Mouse (Mus musculus) MEL-GATA-1-ER (cell line): ENCODE measurements around the gene Crabp2.

ENCODE experiments used
- DNase-seq: peaks from one replicate; pipeline ENCODE4 v3.0.0-alpha.2; 2012; ENCODE audit warnings: low read depth; ENCODE audit errors: extremely low read depth

The Crabp2 gene

GRCm38 (mm10) chr3:87983627-87984026 lies 35.2 kb downstream of the Crabp2 start:
- no peak for DNase-seq

DNA sequence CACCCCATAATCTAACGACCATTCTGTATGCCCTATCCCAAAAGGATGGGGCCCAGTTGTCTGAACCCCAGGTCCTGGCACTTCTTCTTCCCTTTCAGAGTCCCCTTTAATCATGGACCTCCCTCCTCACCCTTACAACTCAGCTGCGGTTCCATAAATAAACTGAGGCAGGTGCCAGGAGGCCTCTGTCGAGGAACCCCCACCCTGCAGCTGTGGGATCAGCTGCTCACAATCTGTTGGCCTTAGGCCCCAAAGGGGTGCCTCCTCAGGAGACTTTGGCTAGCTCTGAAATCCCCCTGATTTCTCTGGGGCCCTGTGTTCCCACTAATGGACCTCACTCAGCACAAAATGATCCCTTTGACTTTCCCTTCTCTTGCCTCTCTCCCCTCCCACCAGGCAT lies 35.6 kb downstream of the Crabp2 start:
- no peak for DNase-seq

GRCm38 (mm10) chr3:87985505-87986320 lies 37.2 kb downstream of the Crabp2 start:
- DNase-seq, result no peak

- DNase-seq, result peak; percentile 94
Measured at GRCm38 (mm10) chr3:87986868-87987267, 38.4 kb downstream of the Crabp2 start.

DNA sequence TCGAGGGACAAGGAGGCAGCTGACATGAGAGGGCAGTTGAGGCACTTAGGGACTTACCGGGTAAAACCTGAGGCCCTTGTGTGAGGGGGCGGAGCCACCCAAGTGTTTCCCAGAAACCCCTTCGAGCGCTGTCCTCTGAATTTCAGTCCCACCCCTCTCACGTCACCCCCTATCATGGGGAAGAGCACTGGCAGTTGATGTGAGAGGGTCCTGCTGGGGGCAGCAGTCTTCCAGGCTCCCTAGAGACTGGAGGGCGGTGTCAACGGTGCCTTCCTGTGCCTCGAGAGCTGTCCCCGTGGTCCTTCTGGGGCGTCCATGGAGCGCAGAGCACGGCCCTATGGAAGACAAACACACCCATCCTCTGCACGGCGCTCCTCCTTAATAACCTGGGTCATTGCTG lies 39.2 kb downstream of the Crabp2 start:
- peak; percentile 94 for DNase-seq

- no peak for DNase-seq
Measured at GRCm38 (mm10) chr3:87988068-87988467, 39.6 kb downstream of the Crabp2 start.

GRCm38 (mm10) chr3:87989935-87990334 lies 41.5 kb downstream of the Crabp2 start:
- DNase-seq, result no peak

- DNase-seq, result peak; percentile 35
Measured at GRCm38 (mm10) chr3:87993436-87993835, 45.0 kb downstream of the Crabp2 start.

GRCm38 (mm10) chr3:87995331-87995730 lies 46.9 kb downstream of the Crabp2 start:
- DNase-seq, result no peak

DNA sequence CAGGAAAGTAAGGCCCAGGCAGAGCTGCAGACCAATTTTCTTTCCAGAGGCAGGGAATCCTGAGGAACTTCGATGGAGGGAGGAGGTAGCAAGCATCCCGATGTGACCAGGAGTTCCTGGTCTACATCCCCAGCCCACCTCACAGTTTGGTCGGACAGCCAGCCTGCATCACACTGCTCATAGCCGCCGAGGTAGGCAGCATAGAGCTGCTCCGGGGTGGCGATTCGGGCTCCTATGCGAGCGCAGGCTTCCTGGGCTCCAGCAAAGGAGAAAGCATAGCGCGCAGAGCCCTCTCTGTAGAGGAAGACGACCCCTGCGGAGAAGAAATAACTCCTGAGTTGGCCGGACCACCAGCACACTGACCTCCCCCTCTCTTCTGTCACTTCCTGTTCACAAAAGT lies 47.9 kb downstream of the Crabp2 start:
- DNase-seq, result no peak

- DNase-seq, result no peak
Measured at GRCm38 (mm10) chr3:87996971-87997614, 48.6 kb downstream of the Crabp2 start.

GRCm38 (mm10) chr3:87998747-87999146 lies 50.3 kb downstream of the Crabp2 start:
- no peak for DNase-seq

DNA sequence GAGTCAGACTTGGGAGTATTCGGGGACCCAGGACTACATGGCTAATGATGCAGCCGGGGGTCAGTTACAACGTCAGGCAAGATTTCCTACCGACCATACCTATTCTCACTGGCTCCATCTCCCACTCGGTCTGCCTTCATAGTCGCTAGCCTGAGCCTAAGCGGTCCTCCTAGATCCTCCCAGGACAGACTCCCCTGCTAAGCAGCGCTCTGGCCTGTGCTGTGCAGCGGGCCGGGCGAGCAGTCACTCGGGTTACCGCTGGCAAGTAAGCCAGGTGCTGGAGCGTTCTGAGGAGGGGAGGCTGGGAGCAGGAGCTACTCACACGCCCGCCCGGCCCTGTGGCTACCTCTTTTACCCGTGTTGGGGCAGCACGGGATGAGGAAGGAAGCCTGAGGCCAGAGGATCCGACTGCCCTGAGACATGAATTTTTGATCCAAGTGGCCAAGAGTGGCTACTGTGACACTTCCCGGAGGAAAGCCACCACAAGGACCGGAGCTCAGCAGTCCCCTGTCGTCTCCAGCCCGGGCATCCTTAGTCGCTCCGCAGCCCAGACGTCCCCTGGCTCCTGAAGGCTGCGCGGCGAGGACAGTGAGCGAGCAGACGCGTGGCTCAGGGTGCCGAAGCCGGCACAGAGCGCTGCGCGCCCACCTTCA lies 50.9 kb downstream of the Crabp2 start:
- DNase-seq, result no peak

DNA sequence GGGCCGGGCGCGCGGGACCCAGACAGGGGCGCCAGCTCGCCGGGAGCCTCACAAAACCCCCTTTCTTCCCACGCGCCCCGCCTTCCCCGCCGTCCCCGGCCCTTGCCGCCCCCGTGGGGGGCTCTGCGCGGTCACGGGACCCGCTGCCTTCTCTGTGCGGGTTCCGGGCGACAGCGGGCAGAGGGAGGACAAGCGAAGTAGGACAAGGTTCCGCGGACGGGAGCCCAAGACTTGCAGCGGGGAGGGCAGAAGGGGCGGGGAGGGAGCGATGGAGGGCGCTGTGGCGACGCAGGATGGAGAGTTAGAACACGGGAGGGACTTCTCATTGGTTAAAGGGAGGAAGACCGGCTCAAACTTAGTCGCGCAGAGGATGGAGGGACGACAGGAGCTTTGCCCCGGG lies 51.7 kb downstream of the Crabp2 start, which contains the start of gene Bcan:
TSS of gene Bcan (minus strand) at position 50 of the 400 bp plus-strand sequence.
- DNase-seq, result no peak

DNA sequence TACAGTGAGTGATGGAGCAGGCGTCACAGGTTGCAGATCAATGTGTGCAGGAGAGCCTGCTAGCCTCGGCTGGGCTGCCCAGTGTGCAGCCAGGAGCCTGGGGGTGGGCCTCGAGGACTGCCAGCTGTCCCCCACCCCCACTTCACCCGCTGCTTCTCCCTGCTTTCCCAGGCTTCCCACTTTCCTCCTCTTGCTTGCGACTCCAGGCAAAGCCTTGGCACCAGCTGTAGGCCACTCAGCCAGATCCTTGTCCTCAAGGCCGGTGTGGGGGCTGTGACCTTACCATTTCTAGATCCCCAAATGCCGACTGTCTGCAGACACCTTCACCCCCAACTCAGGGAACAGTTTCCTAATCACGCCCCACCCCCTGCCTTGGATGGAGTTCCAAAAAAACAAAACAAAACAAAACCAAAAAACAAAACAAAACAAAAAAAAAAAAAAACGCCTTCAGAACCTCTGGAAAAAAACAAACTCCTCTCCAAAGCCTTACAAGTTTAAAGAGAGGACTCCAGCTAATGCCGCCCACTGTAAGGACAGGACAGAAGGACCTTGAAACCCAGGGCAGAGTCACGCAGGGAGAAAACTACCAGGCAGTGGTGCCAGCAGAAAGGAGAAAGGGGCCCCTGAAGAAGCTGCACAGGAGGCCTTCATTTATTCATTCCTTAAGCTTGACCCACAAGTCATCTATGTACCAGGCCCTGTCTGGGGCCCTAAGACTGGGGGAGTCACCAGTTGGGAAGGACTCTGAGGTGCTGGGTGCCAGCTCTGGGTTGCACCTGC lies 52.5 kb downstream of the Crabp2 start:
- DNase-seq, result no peak

DNA sequence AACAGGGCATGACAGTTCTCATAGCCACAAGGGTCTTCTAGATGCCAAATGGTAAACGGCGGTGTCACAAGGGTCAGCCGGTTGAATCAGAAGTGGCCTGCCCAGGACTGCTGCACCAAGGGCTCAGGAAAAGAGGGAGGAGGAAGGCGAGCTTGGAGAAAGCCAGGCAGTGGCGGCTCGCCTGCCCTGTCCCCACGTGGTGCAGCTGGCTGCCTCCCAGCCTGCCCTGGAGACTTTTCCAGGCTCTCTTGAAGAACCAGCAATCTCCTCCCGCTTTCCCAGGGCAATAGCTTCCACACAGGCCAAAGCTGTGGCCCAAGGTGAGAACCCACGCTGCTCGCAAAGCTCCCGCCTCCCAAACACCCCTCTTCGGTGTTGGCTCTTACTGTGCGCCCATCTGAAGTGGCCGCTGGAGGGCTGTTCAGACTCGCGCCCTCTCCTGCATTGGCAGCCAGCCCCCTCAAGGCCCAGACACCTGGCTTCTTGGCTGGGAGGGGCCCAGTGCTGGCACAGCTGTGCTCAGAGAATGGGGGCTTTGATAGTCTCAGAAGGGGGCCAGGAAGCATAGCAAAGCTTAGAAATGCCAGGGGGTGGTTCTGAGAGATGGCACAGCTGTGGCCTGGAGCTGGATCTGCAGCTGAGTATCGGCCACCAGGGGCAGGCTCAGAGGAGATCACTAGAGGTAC lies 54.0 kb downstream of the Crabp2 start:
- no peak for DNase-seq
